Mouse (Mus musculus) cerebellum, adult 2 months (tissue): ENCODE results near the gene Lipe. TPM values are rescaled to one million over a fixed set of nuclear protein-coding genes. Genes with fewer than 3 reads are reported as not detected.

Experiments
- DNase-seq, 2 experiments: peaks; one replicate each; pipeline ENCODE4 v3.0.0; 2021
- H3K27ac ChIP-seq: fragments of 200-500 bp; 2 replicates; pipeline ENCODE4 v1.5.1; 2012; ENCODE audit warnings: low read length, control low read depth, inconsistent platforms; ENCODE audit not compliant: insufficient read depth
- H3K27me3 ChIP-seq: fragments of 200-500 bp; 2 replicates; pipeline ENCODE4 v1.6.1; 2012; ENCODE audit warnings: inconsistent platforms, mild to moderate bottlenecking, low read length, moderate library complexity; ENCODE audit not compliant: control insufficient read depth, insufficient read depth
- H3K4me1 ChIP-seq: fragments of 200-500 bp; 2 replicates; pipeline ENCODE4 v1.6.1; 2011; ENCODE audit warnings: low read length; ENCODE audit not compliant: control insufficient read depth, insufficient read depth
- H3K4me3 ChIP-seq: fragments of 200-500 bp; replicated peaks from 2 replicates; pipeline ENCODE3; 2011; ENCODE audit warnings: mild to moderate bottlenecking, low read depth, low read length, control low read depth; ENCODE audit not compliant: insufficient read depth
- CTCF ChIP-seq: fragments of 200-500 bp; IDR thresholded peaks from 2 replicates; pipeline ENCODE4 v1.5.1; 2011; ENCODE audit warnings: low read depth, mild to moderate bottlenecking, control low read depth, low read length, moderate library complexity, borderline replicate concordance; ENCODE audit not compliant: insufficient read depth
- POLR2A ChIP-seq: fragments of 200-500 bp; IDR thresholded peaks from 2 replicates; pipeline ENCODE4 v1.6.1; 2011; ENCODE audit warnings: low read length, control low read depth, borderline replicate concordance; ENCODE audit not compliant: insufficient read depth
- WGBS: fragments of 180-500 bp; shearing (Covaris S2); methylation state at CpG from one replicate; pipeline ENCODE4 v1.1.7; 2018; 5-methylcytosine and 5-hydroxymethylcytosine counted together
- polyA plus RNA-seq: library from polyadenylated mRNA; depleted of rRNA; stranded (reverse); fragments of >200 nt; gene quantifications from 2 replicates; pipeline ENCODE4 v1.2.3, GENCODE M21; 2012

Gene Lipe
- polyA plus RNA-seq, 1 experiment, result 12.1 TPM

DNA sequence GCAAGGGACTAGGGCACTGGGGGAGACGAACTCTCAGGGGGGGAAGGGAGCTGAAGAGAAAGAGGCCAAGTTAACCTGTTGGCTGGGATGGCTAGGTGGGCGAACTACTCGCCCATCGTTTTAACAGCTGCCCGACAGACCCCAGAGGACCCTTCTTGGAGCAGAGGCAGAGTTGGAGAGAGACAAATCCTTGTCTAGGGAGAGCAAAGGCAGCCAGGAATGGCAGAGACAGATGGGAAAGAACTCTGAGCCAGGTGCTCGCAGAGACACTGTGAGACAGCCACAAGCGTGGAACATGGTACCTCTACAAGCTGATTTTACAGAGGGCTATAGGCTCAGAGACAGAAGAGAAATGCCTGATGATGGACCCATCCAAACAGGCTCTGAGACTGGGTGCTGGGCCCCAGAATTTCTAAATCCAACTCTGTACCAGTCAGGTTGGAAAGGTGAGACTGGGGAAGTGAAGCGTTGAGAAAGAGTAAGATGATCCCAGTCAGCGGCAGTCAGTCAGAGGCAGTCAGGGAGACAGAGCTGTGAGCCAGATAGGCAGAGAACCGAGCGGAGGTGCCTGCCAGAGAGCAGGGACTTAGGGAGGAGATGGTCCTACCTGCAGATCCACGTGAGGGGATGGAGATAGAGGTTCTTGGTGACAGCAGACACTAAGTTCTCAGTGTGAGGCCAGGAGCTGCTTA is 29.3 kb downstream of the Lipe start, which contains the start of gene Cnfn:
Cnfn (minus strand) TSS at position 667 of the 692 bp plus-strand sequence.
- peak; percentile 62 to 63 for DNase-seq
- WGBS, result 18% methylated on average over 12 of the region's 12 CpGs

DNA sequence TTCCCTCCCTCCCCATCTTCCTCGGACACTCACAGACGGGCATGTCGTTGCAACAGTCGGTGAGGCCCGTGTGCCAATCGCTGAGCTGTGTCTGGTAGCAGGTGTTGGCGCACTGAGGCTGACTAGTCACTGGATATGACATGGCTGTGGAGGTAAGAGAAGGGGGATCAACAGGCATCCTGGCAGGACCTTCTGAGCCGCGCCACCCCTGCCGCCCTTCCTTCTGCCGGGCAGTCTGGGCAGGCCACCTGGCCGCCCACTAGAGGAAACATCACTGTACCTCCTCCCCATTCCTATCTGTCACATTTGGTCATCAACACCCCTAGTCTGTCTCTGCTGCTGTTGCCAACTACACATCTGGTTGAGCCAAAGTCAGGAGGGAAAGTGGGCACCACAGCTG is 30.2 kb downstream of the Lipe start:
- peaks cover 25% of the 10 kb centered on the region for H3K4me1 ChIP-seq
- no peak overlapping the region for H3K27ac ChIP-seq
- 8% methylated on average over 12 of the region's 12 CpGs for WGBS
- DNase-seq, result peak; percentile 65 to 69
- H3K4me3 ChIP-seq, result no peak overlapping the region
- no peaks in the 10 kb centered on the region for H3K27me3 ChIP-seq
- no peak for TF ChIP-seq CTCF
- no peak for TF ChIP-seq POLR2A

More for the DNA sequence above, 29.3 kb downstream of the Lipe start, which contains the start of gene Cnfn:
- Histone ChIP-seq H3K4me3 (no peak within 1 kb of the TSS), H3K27me3 (no peaks in the 10 kb centered on the region), H3K4me1 (peaks cover 25% of the 10 kb centered on the region), H3K27ac (no peak within 1 kb of the TSS)
- TF ChIP-seq POLR2A, result no peak
- no peak for TF ChIP-seq CTCF

DNA sequence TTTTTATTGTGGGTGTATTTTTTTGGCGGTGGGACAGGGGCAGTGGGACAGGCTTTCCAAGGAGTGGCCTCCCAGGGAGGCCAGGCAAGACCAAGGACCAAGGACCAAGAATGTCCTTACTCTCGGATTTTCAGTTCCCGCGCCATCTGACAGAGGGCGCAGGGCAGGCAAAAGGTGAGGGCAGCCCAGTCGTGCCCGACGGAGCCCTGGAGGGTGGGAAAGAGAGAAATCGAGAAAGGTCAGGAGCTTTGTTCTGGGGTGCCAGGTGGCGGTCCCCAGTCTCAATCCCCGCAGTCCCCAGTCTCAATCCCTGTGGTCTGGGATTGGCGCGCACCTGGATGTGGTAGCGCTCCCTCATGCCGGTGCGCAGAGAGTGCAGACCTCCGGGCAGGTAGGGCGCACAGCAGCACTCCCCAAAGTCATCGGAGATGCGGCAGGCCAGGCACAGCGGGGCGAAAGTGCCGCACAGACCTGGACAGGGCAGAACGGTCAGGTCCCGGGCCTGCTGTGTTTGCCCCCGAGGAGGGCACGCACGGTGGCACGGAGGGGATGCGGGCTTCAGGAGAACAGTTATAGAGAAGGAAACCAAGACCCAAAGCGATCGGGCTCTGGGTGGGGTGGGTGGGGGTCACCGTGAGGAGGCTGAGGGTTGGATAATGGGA is 30.7 kb downstream of the Lipe start:
- Histone ChIP-seq H3K4me1 (peaks cover 28% of the 10 kb centered on the region), H3K27ac (no peak overlapping the region), H3K27me3 (no peaks in the 10 kb centered on the region), H3K4me3 (no peak overlapping the region)
- 5% methylated on average over 33 of the region's 33 CpGs for WGBS
- TF ChIP-seq POLR2A, result no peak
- peak; percentile 58; the same call in 1 of the 2 replicates for TF ChIP-seq CTCF
- peak in 1 of 2 experiments; percentile 55 for DNase-seq

DNA sequence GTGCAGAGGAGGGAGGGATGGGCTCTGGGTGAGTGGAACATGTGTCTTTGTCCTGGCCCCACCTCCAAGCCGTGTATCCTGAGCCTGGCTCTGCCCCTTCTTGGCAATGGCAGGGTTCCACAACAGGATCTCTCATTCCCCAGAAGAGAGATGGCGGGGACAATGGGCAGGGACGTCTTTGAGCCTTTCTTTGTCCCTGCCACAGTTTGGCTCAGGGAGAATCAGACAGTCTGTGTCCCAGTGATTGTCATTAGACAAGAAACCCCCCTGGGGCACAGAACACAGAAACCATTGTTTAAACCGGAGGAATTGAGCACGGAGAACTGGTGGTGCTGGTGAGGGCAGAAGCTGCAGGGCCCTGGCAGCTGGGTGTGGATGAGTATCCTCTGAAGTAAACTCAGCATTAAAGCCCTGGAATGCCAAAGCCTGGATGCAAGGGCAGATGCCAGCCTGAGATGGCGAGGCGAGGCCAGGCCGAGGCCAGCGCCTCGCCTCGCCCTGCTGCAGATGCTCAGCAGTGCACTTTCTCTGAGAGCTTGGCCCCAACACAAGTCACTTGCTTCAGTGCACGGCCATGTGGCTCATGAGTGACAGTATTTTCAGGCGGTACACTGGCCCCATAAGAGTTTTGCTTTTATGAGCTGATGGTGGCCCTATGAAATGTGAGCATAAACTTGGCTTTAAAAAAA is 32.4 kb downstream of the Lipe start:
- Histone ChIP-seq H3K4me1 (peaks cover 29% of the 10 kb centered on the region), H3K27me3 (no peaks in the 10 kb centered on the region), H3K4me3 (no peak overlapping the region), H3K27ac (no peak overlapping the region)
- WGBS, result 65% methylated on average over 13 of the region's 13 CpGs
- no peak for DNase-seq
- TF ChIP-seq POLR2A (no peak), CTCF (no peak)

DNA sequence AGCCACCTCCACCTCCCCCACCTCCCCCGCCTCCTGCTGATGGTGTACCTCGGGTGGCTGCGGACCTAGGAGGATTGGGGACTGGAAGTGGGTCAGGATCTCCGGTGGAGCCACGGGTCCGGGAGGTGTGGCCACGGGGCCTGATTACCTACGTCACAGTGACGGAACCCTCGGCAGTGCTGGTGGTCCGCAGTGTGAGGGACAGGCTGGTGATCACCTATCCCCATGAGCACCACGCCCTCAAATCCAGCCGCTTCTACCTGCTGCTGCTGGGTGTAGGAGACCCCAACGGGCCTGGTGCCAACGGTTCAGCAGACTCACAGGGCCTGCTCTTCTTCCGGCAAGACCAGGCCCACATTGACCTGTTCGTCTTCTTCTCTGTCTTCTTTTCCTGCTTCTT is 34.9 kb downstream of the Lipe start:
- no peak for DNase-seq
- TF ChIP-seq CTCF (no peak), POLR2A (no peak)

DNA sequence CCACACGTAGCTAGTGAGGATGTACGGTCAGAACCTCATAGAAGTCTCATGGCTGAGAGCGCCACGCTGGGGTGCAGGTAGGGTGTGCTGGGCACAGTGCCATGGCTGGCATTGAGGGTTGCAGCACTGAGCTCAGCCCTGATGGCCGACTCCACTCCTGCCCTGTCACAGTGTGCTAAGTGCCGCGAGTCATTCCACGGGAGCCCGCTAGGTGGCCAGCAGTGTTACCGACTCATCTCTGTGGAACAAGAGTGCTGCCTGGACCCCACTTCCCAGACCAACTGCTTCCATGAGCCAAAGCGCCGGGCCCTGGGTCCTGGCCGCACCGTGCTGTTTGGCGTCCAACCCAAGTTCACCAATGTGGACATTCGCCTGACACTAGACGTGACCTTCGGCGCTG is 35.4 kb downstream of the Lipe start:
- WGBS, result 48% methylated on average over 19 of the region's 19 CpGs
- H3K4me3 ChIP-seq, result no peak overlapping the region
- peak; percentile 81 to 82 for DNase-seq
- H3K27me3 ChIP-seq, result no peaks in the 10 kb centered on the region
- no peak overlapping the region for H3K27ac ChIP-seq
- peaks cover 10% of the 10 kb centered on the region for H3K4me1 ChIP-seq
- TF ChIP-seq POLR2A, result no peak
- peak; percentile 70 for TF ChIP-seq CTCF

More for the DNA sequence above, 34.9 kb downstream of the Lipe start:
- no peaks in the 10 kb centered on the region for H3K27me3 ChIP-seq
- 93% methylated on average over 17 of the region's 17 CpGs for WGBS
- no peak overlapping the region for H3K27ac ChIP-seq
- peaks cover 15% of the 10 kb centered on the region for H3K4me1 ChIP-seq
- no peak overlapping the region for H3K4me3 ChIP-seq

DNA sequence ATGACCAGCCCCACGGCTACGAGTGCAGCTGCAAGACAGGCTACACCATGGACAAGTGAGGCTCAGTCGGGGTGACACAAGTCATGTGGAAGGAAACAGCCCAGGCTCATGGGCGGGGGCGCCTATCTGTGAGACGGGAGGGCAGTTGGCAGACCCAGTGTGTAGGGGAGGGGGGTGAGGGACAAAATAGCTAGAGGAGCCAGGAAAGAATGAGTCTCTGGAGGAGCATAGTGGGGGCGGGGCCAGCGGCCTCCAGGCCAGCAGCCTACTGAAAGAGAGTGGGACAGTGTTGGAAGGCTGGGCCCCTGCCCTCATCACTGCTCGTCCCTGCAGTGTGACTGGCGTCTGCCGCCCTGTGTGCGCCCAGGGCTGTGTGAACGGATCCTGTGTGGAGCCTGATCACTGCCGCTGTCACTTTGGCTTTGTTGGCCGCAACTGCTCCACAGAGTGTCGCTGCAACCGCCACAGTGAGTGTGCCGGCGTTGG is 39.7 kb downstream of the Lipe start:
- no peak overlapping the region for H3K4me3 ChIP-seq
- peaks cover 4% of the 10 kb centered on the region for H3K4me1 ChIP-seq
- DNase-seq, result no peak
- no peaks in the 10 kb centered on the region for H3K27me3 ChIP-seq
- H3K27ac ChIP-seq, result no peak overlapping the region
- WGBS, result 38% methylated on average over 19 of the region's 19 CpGs
- TF ChIP-seq POLR2A, result no peak
- no peak for TF ChIP-seq CTCF

DNA sequence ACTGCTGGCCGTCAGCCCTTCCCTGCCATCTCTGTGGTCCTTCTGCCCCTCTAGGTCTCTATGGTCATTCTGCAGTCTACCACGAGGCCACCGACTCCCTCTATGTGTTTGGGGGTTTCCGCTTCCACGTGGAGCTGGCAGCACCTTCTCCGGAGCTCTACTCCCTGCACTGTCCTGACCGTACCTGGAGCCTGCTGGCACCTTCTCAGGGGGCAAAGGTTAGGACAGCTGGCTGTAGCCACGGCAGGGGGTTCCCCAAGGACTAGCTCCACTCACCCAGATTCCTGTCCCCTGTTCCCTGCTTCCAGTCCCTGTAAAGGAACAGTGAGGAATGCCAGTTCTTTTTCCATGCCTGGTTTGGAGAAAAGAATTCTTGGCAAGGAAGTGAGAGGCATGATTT is 49.6 kb downstream of the Lipe start:
- 83% methylated on average over 8 of the region's 8 CpGs for WGBS
- no peak for DNase-seq
- no peak overlapping the region for H3K4me3 ChIP-seq
- no peaks in the 10 kb centered on the region for H3K4me1 ChIP-seq
- no peak for TF ChIP-seq POLR2A
- TF ChIP-seq CTCF, result no peak
- H3K27me3 ChIP-seq, result no peaks in the 10 kb centered on the region
- no peak overlapping the region for H3K27ac ChIP-seq
